Mouse (Mus musculus): ENCODE data around the gene Hoxa4.

Gene Hoxa4

GRCm38 (mm10) chr6:52165441-52166370 is 25.8 kb downstream of the Hoxa4 start:
- DNase-seq (ENCODE audit: low spot score): no peak

GRCm38 (mm10) chr6:52164626-52165440 is 26.7 kb downstream of the Hoxa4 start, which contains the start of gene Hoxa2:
TSS of gene Hoxa2 (minus strand) at chr6:52164831.
- DNase-seq (ENCODE audit: low spot score): no peak

- no peak for DNase-seq (ENCODE audit: low spot score)
These were observed 27.4 kb downstream of the Hoxa4 start for GRCm38 (mm10) chr6:52164051-52164625.

GRCm38 (mm10) chr6:52163366-52164031 is 28.1 kb downstream of the Hoxa4 start:
- DNase-seq (ENCODE audit: low spot score): no peak

- no peak for DNase-seq (ENCODE audit: low spot score)
These were observed 28.8 kb downstream of the Hoxa4 start for GRCm38 (mm10) chr6:52162611-52163365.

- DNase-seq (ENCODE audit: low spot score): no peak
These were observed 29.5 kb downstream of the Hoxa4 start for GRCm38 (mm10) chr6:52162093-52162380.

GRCm38 (mm10) chr6:52161336-52162092 is 30.0 kb downstream of the Hoxa4 start:
- DNase-seq (ENCODE audit: low spot score): no peak

GRCm38 (mm10) chr6:52160511-52161335 is 30.8 kb downstream of the Hoxa4 start:
- DNase-seq (ENCODE audit: low spot score): no peak

GRCm38 (mm10) chr6:52159979-52160378 is 31.6 kb downstream of the Hoxa4 start:
- no peak for DNase-seq (ENCODE audit: low spot score)

- DNase-seq (ENCODE audit: low spot score): no peak
These were observed 32.3 kb downstream of the Hoxa4 start for GRCm38 (mm10) chr6:52159164-52159761.

GRCm38 (mm10) chr6:52158276-52159051 is 33.1 kb downstream of the Hoxa4 start, which contains the start of gene Hoxa1:
TSS of gene Hoxa1 (minus strand) at chr6:52158317.
- peak; percentile 21 for DNase-seq (ENCODE audit: low spot score)

- no peak for DNase-seq (ENCODE audit: low spot score)
These were observed 33.9 kb downstream of the Hoxa4 start for GRCm38 (mm10) chr6:52157466-52158275.

GRCm38 (mm10) chr6:52156551-52157200 is 34.9 kb downstream of the Hoxa4 start:
- DNase-seq (ENCODE audit: low spot score): no peak

- no peak for DNase-seq (ENCODE audit: low spot score)
These were observed 36.1 kb downstream of the Hoxa4 start for GRCm38 (mm10) chr6:52155471-52155870.

GRCm38 (mm10) chr6:52154044-52154443 is 37.5 kb downstream of the Hoxa4 start:
- DNase-seq (ENCODE audit: low spot score): no peak

GRCm38 (mm10) chr6:52153270-52153669 is 38.3 kb downstream of the Hoxa4 start:
- DNase-seq (ENCODE audit: low spot score): no peak
